Mouse (Mus musculus): ENCODE data around the gene B4galt2.

DNA sequence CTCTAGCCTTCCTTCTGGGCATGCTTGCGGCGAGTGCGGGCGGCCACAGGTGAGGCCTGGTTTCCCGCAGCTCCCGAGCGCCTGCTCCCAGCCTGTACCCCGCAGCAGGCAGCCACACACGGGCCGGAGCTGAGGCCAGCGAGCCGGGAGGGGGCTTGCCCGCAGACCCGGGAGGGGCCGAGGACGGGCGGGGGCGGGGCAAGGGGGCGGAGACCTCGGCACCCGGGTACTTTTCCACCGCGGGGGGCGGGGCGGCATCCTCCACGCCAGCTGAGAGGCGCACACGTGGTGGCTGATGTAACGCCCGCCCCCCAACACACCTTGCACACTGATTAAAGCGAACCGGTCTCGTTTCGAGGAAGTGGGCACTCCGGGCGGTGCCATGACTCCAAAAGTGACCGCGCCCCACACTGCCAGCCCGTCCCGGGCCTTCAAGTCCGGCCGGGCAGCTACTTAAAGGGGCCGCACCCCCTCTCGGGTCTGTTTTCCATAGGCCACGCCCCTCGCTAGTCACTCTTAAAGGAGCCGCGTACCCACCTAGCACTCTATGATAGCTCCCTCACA, 47.0 kb downstream of the B4galt2 start:
- TF ChIP-seq POLR2A (IDR thresholded peaks at IDR 0.05; ENCODE audit: low read depth, low read length) (no peak), CTCF (conservative IDR thresholded peaks at IDR 0.05; ENCODE audit: insufficient read depth, insufficient read length, low read depth, low read length) (no peak)
